Mouse (Mus musculus) embryonic stem cell, embryonic (primary cell): Measurements from ENCODE around the gene 0610010K14Rik.

Source experiments
- CTCF ChIA-PET, 4 experiments: fragments of 300-600 bp in 2 of 4; fragments of 350-600 bp in 2 of 4; sonication (Branson Sonifier 250); formaldehyde crosslinking; loops; one replicate each; lab custom pipeline; 2022; ENCODE audit warnings: inconsistent platforms in 2 of 4; lab: Charles Lee
- POLR2A ChIA-PET, 4 experiments: fragments of 300-600 bp in 2 of 4; fragments of 350-600 bp in 2 of 4; sonication (Branson Sonifier 250); formaldehyde crosslinking; loops; one replicate each; lab custom pipeline; 2022; ENCODE audit warnings: antibody characterized with exemption in 4 of 4, inconsistent platforms in 1 of 4; lab: Charles Lee

The 0610010K14Rik gene

DNA sequence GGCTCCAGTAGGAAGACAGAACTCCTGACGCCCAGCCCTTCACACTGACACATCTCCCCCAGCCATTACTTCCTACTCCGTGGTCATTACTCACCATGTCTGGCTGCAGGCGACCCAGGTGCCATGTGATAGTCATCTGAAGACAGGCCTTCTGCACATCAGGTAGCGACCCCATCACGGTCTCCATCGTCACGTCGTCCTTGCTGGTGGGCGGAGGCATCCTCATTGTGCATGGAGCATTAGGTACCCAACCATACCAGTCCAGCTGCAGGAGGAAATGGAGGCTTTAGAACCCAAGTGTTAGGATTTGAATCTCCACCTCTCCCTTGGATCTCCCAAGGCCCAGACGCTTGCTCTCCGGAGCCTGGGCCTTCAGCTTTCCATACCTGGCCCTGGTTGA lies 4.9 kb upstream of the 0610010K14Rik start:
- ChIA-PET POLR2A (interaction anchor here in 1 of 4 experiments (0.7 kb wide), 1 partner anchor 16 kb away, joined by 4 read pairs; no protein-coding TSS in a partner anchor), CTCF (interaction anchor here in 2 of 4 experiments (0.7 to 0.8 kb wide), 2 partner anchors 12 to 21 kb away, joined by 3 to 8 read pairs; no protein-coding TSS in a partner anchor)

DNA sequence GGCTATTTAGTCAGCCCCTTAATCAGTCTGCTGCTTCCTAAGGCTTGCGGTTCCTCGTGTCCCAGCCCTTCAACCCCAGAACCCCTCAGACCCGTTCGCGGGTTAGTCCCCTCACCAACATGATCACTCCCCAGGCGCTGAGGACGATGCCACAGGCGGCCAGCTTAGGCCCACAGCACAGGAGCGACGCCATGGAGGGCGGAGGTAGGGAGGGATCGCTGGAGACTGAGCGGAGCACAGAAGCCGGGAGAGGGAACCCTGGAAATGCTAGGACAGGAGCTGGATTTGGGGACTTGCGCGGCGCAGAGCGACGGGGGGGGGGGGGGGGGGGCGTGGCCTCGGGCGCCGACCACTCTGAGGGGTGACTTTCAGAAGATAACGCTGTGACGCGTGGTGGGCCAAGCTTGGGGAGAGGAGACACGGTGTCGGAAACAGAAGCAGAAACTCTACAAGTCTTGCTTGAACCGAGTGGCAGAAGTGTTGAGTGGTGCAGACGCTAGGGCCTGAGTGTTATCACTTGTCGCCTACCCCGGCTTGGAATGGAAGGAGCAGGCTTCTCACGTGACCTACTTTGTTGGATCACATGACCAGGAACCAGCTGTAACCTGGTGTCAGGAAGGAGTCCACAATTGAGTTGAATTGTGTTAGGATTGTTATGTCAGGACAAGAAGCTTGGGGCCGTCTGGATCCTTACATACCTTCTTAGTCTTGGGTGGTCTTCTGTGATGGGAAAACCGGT lies 2.0 kb upstream of the 0610010K14Rik start, which contains the start of the genes Gm21988 and Rnasek:
Gene Gm21988 (minus strand): TSS at position 290 of the 739 bp plus-strand sequence.
Gene Rnasek (minus strand): TSS at position 302 of the 739 bp plus-strand sequence.
- CTCF ChIA-PET = interaction anchor here (0.6 to 2.8 kb wide), 10 partner anchors 8 to 518 kb away, joined by 3 to 11 read pairs (median 4); partner anchors contain the start of genes Alox12e (in 1 of the 4) and Bcl6b (in 1 of the 4)

DNA sequence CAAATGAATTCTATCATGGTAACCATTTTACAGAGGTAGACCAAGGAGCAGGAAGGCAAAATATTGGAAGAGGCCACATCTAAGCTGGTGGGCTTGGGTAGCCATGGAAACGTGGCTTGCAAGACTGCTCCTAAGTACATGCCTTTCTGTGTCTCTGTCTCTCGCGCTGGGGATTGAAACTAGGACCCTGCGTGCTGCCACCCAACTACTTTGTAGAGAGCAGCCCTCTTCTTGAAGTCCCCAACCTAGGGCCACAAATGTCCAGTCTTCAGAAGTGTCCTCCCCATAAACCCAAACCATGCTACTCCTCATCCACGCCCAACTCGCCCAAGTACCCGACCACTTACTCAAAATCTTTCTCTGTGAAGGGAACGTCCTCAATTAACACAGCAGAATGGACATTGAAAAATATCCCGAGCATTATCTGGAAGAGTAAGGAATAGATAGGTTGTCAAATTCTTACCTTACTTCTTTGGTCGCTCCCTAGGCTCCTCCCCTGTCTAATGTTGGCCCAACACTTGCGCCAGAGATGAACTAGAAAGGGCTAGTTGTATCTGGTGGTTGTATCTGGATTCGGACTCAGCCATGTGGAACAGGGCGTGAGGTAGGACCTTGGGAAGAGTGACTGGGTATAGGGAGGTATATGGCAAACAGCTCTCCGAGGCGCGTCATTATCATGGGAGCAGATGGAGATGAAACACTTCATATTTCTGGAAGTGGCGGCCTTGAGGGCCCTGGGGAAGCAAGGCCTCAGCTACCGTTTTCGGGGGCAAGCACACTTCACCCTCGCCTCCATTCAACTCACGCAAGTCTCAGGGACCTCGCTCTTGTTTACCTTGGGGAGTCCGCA lies 1.1 kb upstream of the 0610010K14Rik start:
- CTCF ChIA-PET = interaction anchor here in 3 of 4 experiments (0.7 to 2.8 kb wide), 11 partner anchors 8 to 290 kb away, joined by 3 to 11 read pairs (median 4); partner anchors contain the start of genes Alox12e (in 1 of the 3) and Bcl6b (in 1 of the 3)

More for the DNA sequence above, 2.0 kb upstream of the 0610010K14Rik start, which contains the start of the genes Gm21988 and Rnasek:
- POLR2A ChIA-PET = interaction anchor here (0.5 to 6.9 kb wide), 43 partner anchors 8 to 729 kb away, joined by 3 to 90 read pairs (median 4); partner anchors contain the start of genes Alox12 (in 3 of the 4), Spag7 (in 2 of the 4), Alox12e (in 1 of the 4) and Arrb2 (in 1 of the 4)

DNA sequence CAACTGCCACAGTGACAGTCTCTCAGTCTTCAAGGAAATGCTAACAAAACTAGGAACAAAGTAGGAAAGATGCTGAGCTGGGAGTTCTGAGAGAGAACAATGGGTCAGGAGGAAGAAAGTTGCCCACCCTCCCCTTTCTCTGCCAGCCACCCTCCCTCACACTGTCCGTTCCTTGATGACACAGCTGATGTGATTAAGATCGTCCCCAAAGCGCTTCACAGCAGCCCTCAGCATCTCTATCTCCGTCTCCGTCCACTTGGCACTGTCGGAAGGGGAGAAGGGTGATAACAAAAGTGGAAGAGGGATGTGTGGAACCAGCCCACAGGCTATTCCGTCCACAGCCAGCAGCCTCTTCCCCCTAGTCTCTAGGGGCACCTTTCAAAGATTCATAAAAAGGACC lies 997 bp downstream of the 0610010K14Rik start:
- POLR2A ChIA-PET = interaction anchor here in 3 of 4 experiments (0.6 to 6.9 kb wide), 34 partner anchors 8 to 1103 kb away, joined by 3 to 90 read pairs (median 5); partner anchors contain the start of genes Arrb2 (in 3 of the 3), Bcl6b (in 2 of the 3), Slc16a13 (in 2 of the 3) and Alox12 (in 1 of the 3)
- CTCF ChIA-PET = interaction anchor here in 3 of 4 experiments (0.5 to 2.4 kb wide), 16 partner anchors 8 to 736 kb away, joined by 3 to 9 read pairs (median 4); partner anchors contain the start of gene Alox12 (in 1 of the 3)

More for the DNA sequence above, 1.1 kb upstream of the 0610010K14Rik start:
- POLR2A ChIA-PET = interaction anchor here (0.6 to 6.9 kb wide), 38 partner anchors 8 to 430 kb away, joined by 3 to 90 read pairs (median 7); partner anchors contain the start of genes Alox12 (in 3 of the 4), Arrb2 (in 2 of the 4), Slc16a13 (in 2 of the 4) and Spag7 (in 2 of the 4)

DNA sequence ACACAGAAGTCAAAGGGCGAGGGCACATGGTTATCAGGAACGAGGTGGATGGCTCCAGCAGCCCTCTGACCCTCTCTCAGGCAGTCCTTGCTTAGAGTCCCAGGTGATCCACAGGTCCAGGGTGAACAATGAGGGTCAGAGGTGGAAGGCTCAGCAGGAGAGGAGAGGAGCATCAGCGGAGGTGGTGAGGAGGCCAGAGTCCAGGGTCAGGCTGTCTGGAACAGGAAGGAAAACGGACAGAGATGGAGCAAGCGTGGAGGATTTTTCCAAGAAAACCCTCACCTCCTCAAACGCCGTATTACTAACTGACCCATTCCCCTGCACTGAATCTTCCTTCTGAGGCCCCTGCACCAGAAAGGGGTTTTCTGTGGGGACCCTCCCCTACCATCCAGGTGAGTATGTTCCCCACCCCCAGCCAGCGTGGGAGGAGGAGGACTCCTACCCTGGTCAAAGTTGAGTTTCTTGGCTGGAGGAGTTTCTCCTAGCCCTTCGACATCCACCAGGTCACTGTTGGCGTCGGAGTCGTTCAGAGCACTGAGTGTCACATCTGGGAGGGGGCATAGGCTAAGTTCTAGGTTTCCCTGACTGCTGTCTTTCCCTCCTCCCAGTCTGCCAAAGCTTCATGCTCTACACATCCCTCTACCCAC lies 2.3 kb downstream of the 0610010K14Rik start:
- ChIA-PET CTCF (no interaction called here), POLR2A (interaction anchor here in 1 of 4 experiments (3.3 to 6.9 kb wide), 2 partner anchors 7 to 14 kb away, joined by 28 to 90 read pairs; partner anchors contain the start of genes Bcl6b and Slc16a13)

DNA sequence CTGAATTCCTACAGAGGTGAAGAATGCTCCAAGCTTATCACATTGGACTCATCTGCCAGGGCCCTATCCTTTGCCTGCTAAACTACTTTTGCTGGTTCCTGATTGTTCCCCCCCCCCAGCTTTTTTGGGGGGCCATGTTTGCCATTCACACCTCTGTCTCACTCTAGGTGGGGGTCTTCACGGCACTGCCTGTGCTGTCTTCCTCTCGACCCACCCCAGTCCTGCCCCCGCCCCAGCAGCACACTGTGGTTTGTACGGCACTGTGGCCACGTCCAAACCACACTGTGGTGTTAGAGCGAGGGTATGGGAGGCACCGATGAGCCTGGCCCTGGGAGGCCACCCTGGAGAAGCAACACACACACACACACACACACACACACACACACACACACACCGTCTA lies 3.2 kb downstream of the 0610010K14Rik start:
- POLR2A ChIA-PET = interaction anchor here in 2 of 4 experiments (2.7 to 5.3 kb wide), 2 partner anchors 12 to 13 kb away, joined by 16 to 46 read pairs; partner anchors contain the start of gene Slc16a13 (in 1 of the 2)
- CTCF ChIA-PET = no interaction called here

DNA sequence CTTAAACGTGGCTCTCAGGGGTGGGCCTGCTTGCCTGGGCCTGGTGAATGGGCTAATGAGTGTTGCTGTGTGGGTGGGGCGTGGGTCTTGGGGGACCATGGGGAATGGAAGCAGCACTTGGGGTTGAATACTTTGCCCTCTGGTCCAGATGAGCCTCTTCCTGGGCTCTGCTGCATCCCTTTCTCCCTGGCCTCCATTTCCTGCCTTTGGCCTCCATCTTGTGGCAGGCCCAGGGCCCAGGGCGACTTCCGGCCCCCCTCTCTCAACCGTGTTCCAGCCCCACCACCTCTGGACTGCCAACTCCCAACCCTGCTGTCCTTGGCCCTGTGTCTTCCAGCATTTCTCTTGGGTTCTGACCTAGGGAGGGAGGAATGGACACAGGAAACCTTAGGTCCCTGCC lies 3.7 kb downstream of the 0610010K14Rik start:
- POLR2A ChIA-PET = interaction anchor here in 2 of 4 experiments (1.5 to 5.3 kb wide), 4 partner anchors 12 to 435 kb away, joined by 3 to 46 read pairs (median 10); partner anchors contain the start of genes Slc16a13 (in 1 of the 2) and Spag7 (in 1 of the 2)
- CTCF ChIA-PET = interaction anchor here in 2 of 4 experiments (0.5 to 1.4 kb wide), 2 partner anchors 14 to 219 kb away, joined by 3 to 4 read pairs; no protein-coding TSS in a partner anchor

DNA sequence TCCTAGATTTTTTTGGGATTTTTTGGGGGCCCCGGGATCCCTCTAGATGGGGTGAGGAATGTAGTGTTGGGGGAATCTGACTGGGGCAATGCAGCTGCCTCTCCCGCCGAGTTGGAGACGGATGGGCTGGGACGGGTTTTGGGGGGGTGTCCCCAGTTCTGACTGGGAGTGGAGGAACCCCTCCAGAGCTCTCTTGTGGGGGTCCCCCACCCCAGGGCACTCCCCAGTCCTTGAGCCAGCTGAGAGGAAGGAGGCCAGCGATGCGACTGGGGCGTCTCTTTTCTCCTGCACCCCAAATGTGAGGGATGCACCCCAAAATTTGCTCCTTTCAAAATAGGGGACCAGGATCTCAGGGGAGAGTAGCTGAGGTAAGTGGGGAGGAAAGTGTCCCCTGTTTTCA lies 4.7 kb downstream of the 0610010K14Rik start:
- CTCF ChIA-PET = interaction anchor here in 3 of 4 experiments (0.6 to 1.4 kb wide), 5 partner anchors 15 to 110 kb away, joined by 3 to 5 read pairs (median 4); no protein-coding TSS in a partner anchor
- POLR2A ChIA-PET = interaction anchor here in 3 of 4 experiments (0.6 to 5.3 kb wide), 11 partner anchors 11 to 523 kb away, joined by 3 to 46 read pairs (median 9); partner anchors contain the start of genes Slc16a13 (in 2 of the 3) and Spag7 (in 1 of the 3)

DNA sequence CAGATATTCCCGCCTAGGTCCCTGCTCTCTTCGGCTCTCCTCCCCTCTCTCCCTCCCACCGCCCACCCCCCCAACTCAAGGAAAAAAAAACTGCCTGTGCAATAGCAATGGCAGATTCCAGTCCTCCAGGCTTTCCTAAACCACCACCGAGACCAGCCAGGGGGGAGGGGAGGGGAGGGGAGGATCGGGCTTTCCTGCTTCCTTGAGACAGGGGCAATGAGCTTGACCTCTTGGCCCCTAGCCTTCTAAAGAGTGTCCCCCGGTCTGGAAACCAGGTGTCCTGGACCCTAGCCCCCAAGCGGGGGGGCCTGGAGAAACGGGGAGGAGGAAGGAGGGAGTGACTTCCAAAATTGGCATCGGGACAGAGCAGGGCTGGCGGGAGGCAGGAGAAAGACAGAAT lies 5.2 kb downstream of the 0610010K14Rik start:
- ChIA-PET CTCF (interaction anchor here (0.6 to 1.4 kb wide), 4 partner anchors 10 to 64 kb away, joined by 3 to 4 read pairs (median 3); no protein-coding TSS in a partner anchor), POLR2A (interaction anchor here (0.6 to 5.3 kb wide), 11 partner anchors 10 to 523 kb away, joined by 3 to 46 read pairs (median 8); partner anchors contain the start of genes Slc16a13 (in 2 of the 4) and Spag7 (in 1 of the 4))

DNA sequence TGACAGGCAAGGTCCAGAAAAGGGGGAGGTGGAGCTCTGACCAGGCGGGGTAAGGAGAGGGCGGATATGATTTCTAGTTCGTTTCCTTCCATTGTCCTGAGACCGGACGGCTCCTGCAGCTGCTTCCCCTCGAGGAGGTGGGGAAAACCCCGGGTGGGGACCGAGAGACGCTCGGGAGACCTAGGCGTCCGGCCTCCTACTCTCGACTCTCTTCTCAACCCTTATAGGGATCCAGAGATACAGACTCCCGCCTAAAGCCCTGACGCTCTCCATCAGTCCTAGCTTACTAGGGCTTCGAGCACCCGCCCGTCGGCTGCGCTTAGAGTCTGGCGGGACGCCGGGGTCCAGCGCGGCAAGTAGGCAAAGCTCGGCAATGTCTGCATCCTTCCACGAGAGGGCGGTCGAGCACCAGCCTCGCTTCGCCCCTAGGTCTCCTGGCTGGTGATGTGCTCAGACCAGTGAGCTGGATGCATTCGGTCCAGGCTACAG lies 7.4 kb downstream of the 0610010K14Rik start:
- ChIA-PET CTCF (interaction anchor here (0.5 to 3.0 kb wide), 72 partner anchors 8 to 309 kb away, joined by 3 to 20 read pairs (median 4); partner anchors contain the start of genes Gm21988 (in 3 of the 4), Rnasek (in 3 of the 4), Slc16a13 (in 3 of the 4) and Arrb2 (in 2 of the 4)), POLR2A (interaction anchor here in 3 of 4 experiments (0.5 to 7.4 kb wide), 39 partner anchors 7 to 1328 kb away, joined by 3 to 90 read pairs (median 3); partner anchors contain the start of genes Gm21988 (in 3 of the 3), Rnasek (in 3 of the 3), 0610010K14Rik (in 2 of the 3) and Slc16a11 (in 2 of the 3))

DNA sequence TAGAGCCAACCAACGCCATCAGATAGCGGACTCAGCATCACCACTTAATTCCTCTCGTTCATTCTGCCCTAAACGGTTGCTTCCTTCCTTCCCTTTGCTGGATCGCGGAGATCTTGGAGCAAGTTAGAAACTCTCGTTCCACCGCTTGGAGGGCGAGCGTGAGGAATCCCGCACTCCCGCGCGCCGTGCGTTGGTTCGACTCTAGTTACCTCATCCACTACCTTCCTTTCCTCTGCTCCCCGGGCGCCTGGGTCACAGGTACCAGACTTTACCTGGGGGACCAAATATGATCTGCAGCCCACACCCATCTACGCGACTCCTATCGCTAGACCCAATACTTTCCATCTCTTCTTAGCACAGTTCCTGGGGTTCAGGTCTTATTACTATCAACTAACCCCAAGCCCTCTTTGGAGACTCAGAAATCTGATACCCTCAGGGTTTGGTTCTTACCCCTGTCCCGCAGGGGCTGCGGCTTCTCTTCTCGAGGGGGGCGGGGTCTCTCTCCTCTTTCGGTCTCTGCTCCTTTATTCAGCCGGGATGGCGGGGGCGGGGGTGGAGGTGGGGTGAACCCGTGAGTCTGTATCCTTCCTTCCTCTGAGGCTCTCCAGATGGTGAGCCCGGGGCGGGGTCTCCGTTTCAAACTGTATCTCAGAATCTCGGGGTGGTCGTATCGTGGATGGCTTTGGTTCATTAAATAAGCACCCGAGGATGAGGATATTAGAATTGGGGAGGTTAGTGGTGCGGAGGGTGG lies 8.3 kb downstream of the 0610010K14Rik start, which contains the start of gene Bcl6b:
Gene Bcl6b (minus strand): TSS at position 539 of the 751 bp plus-strand sequence.
- CTCF ChIA-PET = interaction anchor here (0.6 to 3.0 kb wide), 37 partner anchors 8 to 308 kb away, joined by 3 to 20 read pairs (median 5); partner anchors contain the start of genes Gm21988 (in 3 of the 4), Rnasek (in 3 of the 4), 0610010K14Rik (in 2 of the 4) and Acadvl (in 1 of the 4)
- POLR2A ChIA-PET = interaction anchor here (0.6 to 7.4 kb wide), 34 partner anchors 8 to 649 kb away, joined by 3 to 90 read pairs (median 4); partner anchors contain the start of genes 0610010K14Rik (in 4 of the 4), Gm21988 (in 2 of the 4), Rnasek (in 2 of the 4) and Slc16a13 (in 2 of the 4)

DNA sequence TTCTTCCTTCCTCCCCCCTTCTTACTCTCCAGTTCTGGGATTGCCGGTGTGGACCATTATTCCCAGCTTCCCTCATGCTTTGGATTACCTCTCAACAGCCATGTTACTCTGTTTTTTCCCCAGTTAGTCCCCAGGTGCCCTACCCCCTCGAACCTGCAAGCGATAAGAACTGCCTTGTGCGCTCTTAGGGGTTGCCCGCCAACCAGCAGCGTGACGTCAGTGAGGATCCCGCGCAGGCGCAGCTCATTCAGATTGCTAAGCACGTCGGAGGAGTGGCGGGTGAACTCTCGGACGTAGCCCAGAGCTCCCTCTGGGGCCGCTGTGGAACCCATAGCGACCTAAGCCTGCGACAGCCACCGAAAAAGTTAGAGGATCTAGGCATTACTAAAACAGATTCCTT lies 8.9 kb downstream of the 0610010K14Rik start:
- POLR2A ChIA-PET = interaction anchor here (0.6 to 7.4 kb wide), 19 partner anchors 8 to 440 kb away, joined by 3 to 90 read pairs (median 4); partner anchors contain the start of genes 0610010K14Rik (in 4 of the 4), Gm21988 (in 2 of the 4), Rnasek (in 2 of the 4) and Alox12e (in 1 of the 4)
- CTCF ChIA-PET = interaction anchor here in 3 of 4 experiments (0.6 to 3.0 kb wide), 16 partner anchors 9 to 282 kb away, joined by 3 to 20 read pairs (median 4); partner anchors contain the start of genes 0610010K14Rik (in 2 of the 3) and Alox12e (in 1 of the 3)

DNA sequence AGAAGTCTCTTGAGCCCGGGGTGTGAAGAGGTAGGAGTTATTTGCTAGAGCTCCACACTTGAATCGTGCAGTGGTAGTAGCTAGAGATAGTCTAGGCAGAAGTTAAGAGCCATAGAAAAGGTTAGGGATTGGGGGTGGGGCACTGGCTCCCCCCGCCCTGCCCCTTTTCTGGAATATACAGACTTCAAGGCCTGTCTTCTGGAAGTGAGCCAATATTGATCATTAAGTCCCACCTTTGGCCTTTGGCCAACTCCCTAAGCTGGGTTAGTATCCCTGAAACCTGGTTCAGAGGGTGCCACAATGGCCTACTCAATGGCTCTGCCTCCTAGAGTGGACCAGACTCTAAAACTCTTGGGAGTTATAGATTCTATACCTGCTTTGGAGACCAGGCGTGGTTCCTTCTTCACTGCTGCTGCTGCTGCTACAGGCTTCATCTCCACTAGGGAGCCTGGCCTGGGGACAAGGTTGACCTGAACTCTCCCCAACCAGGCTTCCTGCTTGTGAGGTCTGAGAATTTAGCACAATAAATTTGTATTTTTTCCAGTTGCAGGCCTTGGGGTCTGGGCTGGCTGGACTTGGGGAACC lies 10.0 kb downstream of the 0610010K14Rik start:
- CTCF ChIA-PET = interaction anchor here in 2 of 4 experiments (0.9 to 1.3 kb wide), 2 partner anchors 107 to 153 kb away, joined by 3 read pairs; no protein-coding TSS in a partner anchor
- POLR2A ChIA-PET = interaction anchor here in 2 of 4 experiments (1.1 to 7.4 kb wide), 5 partner anchors 10 to 20 kb away, joined by 3 to 90 read pairs (median 14); partner anchors contain the start of genes 0610010K14Rik (in 2 of the 2), Gm21988 (in 2 of the 2) and Rnasek (in 2 of the 2)
